Mouse (Mus musculus) myocyte (in vitro differentiated cells): ENCODE measurements around the gene Meaf6. TPM values are rescaled to one million over a fixed set of nuclear protein-coding genes. Genes with fewer than 3 reads are reported as not detected.

Experiments used
- H3K27me3 ChIP-seq: one replicate; pipeline ENCODE4 v1.6.1; 2011; ENCODE audit not compliant: control insufficient read depth, insufficient read depth, insufficient read length
- H3K36me3 ChIP-seq: one replicate; pipeline ENCODE4 v1.6.1; 2011; ENCODE audit not compliant: control insufficient read depth, insufficient read depth
- H3K4me2 ChIP-seq: one replicate; pipeline ENCODE4 v1.6.1; 2011; ENCODE audit warnings: low read depth, control low read depth
- H3K4me3 ChIP-seq: one replicate; pipeline ENCODE4 v1.5.1; 2011; ENCODE audit warnings: mild to moderate bottlenecking, control low read depth, moderate library complexity
- H3K79me2 ChIP-seq: one replicate; pipeline ENCODE4 v1.6.1; 2011; ENCODE audit not compliant: control insufficient read depth, insufficient read depth
- H3ac ChIP-seq: one replicate; pipeline ENCODE4 v1.6.1; 2011; ENCODE audit not compliant: control insufficient read depth, insufficient read length
- CEBPB ChIP-seq: IDR thresholded peaks from 2 replicates; pipeline ENCODE4 v1.6.1; 2011; ENCODE audit warnings: mild to moderate bottlenecking, moderate library complexity; ENCODE audit not compliant: poor library complexity, insufficient read depth, severe bottlenecking
- E2F4 ChIP-seq: IDR thresholded peaks from one replicate; pipeline ENCODE4 v1.6.1; 2011; ENCODE audit warnings: mild to moderate bottlenecking, control low read depth, moderate library complexity; ENCODE audit not compliant: insufficient read depth
- MAX ChIP-seq: IDR thresholded peaks from one replicate; pipeline ENCODE4 v1.6.1; 2011; ENCODE audit warnings: low read depth, mild to moderate bottlenecking, control low read depth
- MYOD1 ChIP-seq, 3 experiments: IDR thresholded peaks; one replicate each; pipeline ENCODE4 v1.6.1; 2011; ENCODE audit warnings: control low read depth in 2 of 3, low read depth in 2 of 3, mild to moderate bottlenecking in 2 of 3, moderate library complexity in 1 of 3; ENCODE audit not compliant: insufficient read length in 2 of 3, control insufficient read depth in 1 of 3
- MYOG ChIP-seq, 3 experiments: IDR thresholded peaks; one replicate each; pipeline ENCODE4 v1.6.1; 2011; ENCODE audit warnings: control low read depth in 2 of 3, low read depth in 2 of 3, mild to moderate bottlenecking in 2 of 3; ENCODE audit not compliant: insufficient read length in 2 of 3, control insufficient read depth in 1 of 3, insufficient read depth in 1 of 3
- POLR2A ChIP-seq: IDR thresholded peaks from one replicate; pipeline ENCODE4 v1.6.1; 2011; ENCODE audit warnings: low read depth, mild to moderate bottlenecking, control low read depth, moderate library complexity; ENCODE audit not compliant: insufficient read length
- POLR2AphosphoS2 ChIP-seq: IDR thresholded peaks from one replicate; pipeline ENCODE4 v1.6.1; 2011; ENCODE audit warnings: low read depth, control low read depth; ENCODE audit not compliant: insufficient read length
- REST ChIP-seq: IDR thresholded peaks from one replicate; pipeline ENCODE4 v1.6.1; 2011; ENCODE audit warnings: mild to moderate bottlenecking, control low read depth, moderate library complexity; ENCODE audit not compliant: insufficient read depth, insufficient read length
- SRF ChIP-seq: IDR thresholded peaks from one replicate; pipeline ENCODE4 v1.6.1; 2011; ENCODE audit warnings: low read depth; ENCODE audit not compliant: control insufficient read depth, insufficient read length
- TCF12 ChIP-seq: IDR thresholded peaks from one replicate; pipeline ENCODE4 v1.6.1; 2011; ENCODE audit warnings: mild to moderate bottlenecking, control low read depth; ENCODE audit not compliant: poor library complexity, insufficient read depth, severe bottlenecking
- TCF3 ChIP-seq: IDR thresholded peaks from one replicate; pipeline ENCODE4 v1.6.1; 2011; ENCODE audit warnings: low read depth, control low read depth; ENCODE audit not compliant: insufficient read length
- USF1 ChIP-seq: IDR thresholded peaks from one replicate; pipeline ENCODE4 v1.6.1; 2011; ENCODE audit warnings: low read depth, mild to moderate bottlenecking, control low read depth, moderate library complexity
- polyA plus RNA-seq: library from polyadenylated mRNA; unstranded; fragments of >200 nt; fragmentation: generic; extraction: Trizol; gene quantifications from one replicate; pipeline ENCODE4 v1.2.1, GENCODE M21; 2012; ENCODE audit warnings: missing spikeins

The Meaf6 gene
- polyA plus RNA-seq, 1 experiment: 19.3 TPM

GRCm38 (mm10) chr4:125162701-125163100 lies 77.8 kb downstream of the Meaf6 start:
- Histone ChIP-seq H3K79me2 (no peaks in the 10 kb centered on the region), H3K4me2 (no peak overlapping the region), H3K36me3 (no peaks in the 10 kb centered on the region), H3K27me3 (no peaks in the 10 kb centered on the region), H3ac (no peak overlapping the region), H3K4me3 (no peak overlapping the region)
- TF ChIP-seq USF1: no peak
- TF ChIP-seq MAX: no peak
- TF ChIP-seq REST: no peak
- no peak for TF ChIP-seq POLR2A
- TF ChIP-seq MYOG (IDR thresholded peaks at IDR 0.05; ENCODE audit: control insufficient read depth in 1 of 3, insufficient read depth in 1 of 3, insufficient read length in 2 of 3, low read depth in 2 of 3): no peak
- TF ChIP-seq MYOD1 (IDR thresholded peaks at IDR 0.05; ENCODE audit: control insufficient read depth in 1 of 3, insufficient read length in 2 of 3, low read depth in 2 of 3): no peak
- no peak for TF ChIP-seq CEBPB
- no peak for TF ChIP-seq TCF12
- no peak for TF ChIP-seq POLR2AphosphoS2
- no peak for TF ChIP-seq SRF
- TF ChIP-seq TCF3: no peak
- no peak for TF ChIP-seq E2F4

Other genes starting within 250 kb of the Meaf6 start
- 36.5 TPM for gene Yrdc, start 234.5 kb upstream of the Meaf6 start, polyA plus RNA-seq
- gene 1110065P20Rik, start 233.9 kb upstream of the Meaf6 start, polyA plus RNA-seq: 82.5 TPM
- gene Maneal, start 223.0 kb upstream of the Meaf6 start, polyA plus RNA-seq: not detected
- not detected for gene Epha10, start 204.2 kb upstream of the Meaf6 start, polyA plus RNA-seq
- gene 9930104L06Rik, start 148.1 kb upstream of the Meaf6 start, polyA plus RNA-seq: 4.5 TPM
- 45.9 TPM for gene Cdca8, start 145.8 kb upstream of the Meaf6 start, polyA plus RNA-seq
- 0.02 TPM for gene Rspo1, start 98.7 kb upstream of the Meaf6 start, polyA plus RNA-seq
- gene Gnl2, start 68.5 kb upstream of the Meaf6 start, polyA plus RNA-seq: 27.0 TPM
- 0.14 TPM for gene Dnali1, start 19.4 kb upstream of the Meaf6 start, polyA plus RNA-seq
- gene Snip1, start 18.5 kb upstream of the Meaf6 start, polyA plus RNA-seq: 14.3 TPM
- 5.9 TPM for gene Zc3h12a, start 42.7 kb downstream of the Meaf6 start, polyA plus RNA-seq